Mouse (Mus musculus) left cerebral cortex, postnatal 4 days (tissue): Measurements from ENCODE around the gene Sema3b. TPM values are rescaled to one million over a fixed set of nuclear protein-coding genes. Genes with fewer than 3 reads are reported as not detected.
A peak's percentile ranks its signal among the peaks of the same experiment; 100 is the strongest.

Experiments used
- DNase-seq: peaks from one replicate; pipeline ENCODE4 v3.0.0-alpha.2; 2022
- intact Hi-C: fragments of 180-260 bp; cut with DNase I; formaldehyde crosslinking; loops from one replicate; pipeline ENCODE4 v1.15.1; 2025
- total RNA-seq, 2 experiments: library from RNA; stranded (reverse); gene quantifications; 2 replicates each; pipeline ENCODE4 v1.2.3; 2021

The Sema3b gene
- total RNA-seq, result 1 to 10 TPM; 3.9 to 5.6 TPM

- intact Hi-C loops, result no loop called here
Measured at GRCm38 (mm10) chr9:107608741-107609432, at the start of gene Sema3b. Gene Sema3b (minus strand): TSS chr9:107609229.

GRCm38 (mm10) chr9:107658096-107658495 is 49.1 kb upstream of the Sema3b start:
- no peak for DNase-seq
- intact Hi-C loops, result no loop called here

More at GRCm38 (mm10) chr9:107608741-107609432, at the start of gene Sema3b:
- no peak for DNase-seq

GRCm38 (mm10) chr9:107657144-107657543 is 48.1 kb upstream of the Sema3b start:
- DNase-seq, result no peak
- intact Hi-C loops, result no loop called here

GRCm38 (mm10) chr9:107654585-107654984 is 45.6 kb upstream of the Sema3b start:
- DNase-seq, result no peak
- intact Hi-C loops, result no loop called here

- DNase-seq, result no peak
- intact Hi-C loops, result no loop called here
Measured at GRCm38 (mm10) chr9:107653474-107653873, 44.4 kb upstream of the Sema3b start.

GRCm38 (mm10) chr9:107650708-107651481 is 41.9 kb upstream of the Sema3b start:
- intact Hi-C loops, result no loop called here
- DNase-seq, result peak; percentile 69

- intact Hi-C loops, result no loop called here
Measured at GRCm38 (mm10) chr9:107650225-107650624, 41.2 kb upstream of the Sema3b start.

GRCm38 (mm10) chr9:107648767-107649166 is 39.7 kb upstream of the Sema3b start:
- intact Hi-C loops, result loop anchor here (5.0 kb wide), 1 partner anchor 89 kb away; no protein-coding TSS in a partner anchor
- DNase-seq, result no peak

More at GRCm38 (mm10) chr9:107650225-107650624, 41.2 kb upstream of the Sema3b start:
- no peak for DNase-seq

GRCm38 (mm10) chr9:107646975-107647374 is 37.9 kb upstream of the Sema3b start:
- intact Hi-C loops, result loop anchor here (5.0 kb wide), 1 partner anchor 90 kb away; no protein-coding TSS in a partner anchor
- DNase-seq, result no peak

- intact Hi-C loops, result loop anchor here (2.0 to 5.0 kb wide), 2 partner anchors 43 to 92 kb away; no protein-coding TSS in a partner anchor
- DNase-seq, result peak; percentile 85
Measured at GRCm38 (mm10) chr9:107645577-107645976, 36.5 kb upstream of the Sema3b start.

GRCm38 (mm10) chr9:107645153-107645510 is 36.1 kb upstream of the Sema3b start:
- DNase-seq, result no peak
- intact Hi-C loops, result loop anchor here (2.0 to 5.0 kb wide), 2 partner anchors 42 to 92 kb away; no protein-coding TSS in a partner anchor

GRCm38 (mm10) chr9:107644495-107645152 is 35.6 kb upstream of the Sema3b start:
- intact Hi-C loops, result loop anchor here (2.0 to 5.0 kb wide), 3 partner anchors 33 to 93 kb away; partner anchors contain the start of gene Gnat1
- DNase-seq, result peak; percentile 95

GRCm38 (mm10) chr9:107643544-107644214 is 34.6 kb upstream of the Sema3b start:
- intact Hi-C loops, result loop anchor here (2.0 to 5.0 kb wide), 2 partner anchors 34 to 41 kb away; partner anchors contain the start of gene Gnat1

GRCm38 (mm10) chr9:107641666-107642065 is 32.6 kb upstream of the Sema3b start:
- intact Hi-C loops, result loop anchor here (5.0 kb wide), 1 partner anchor 36 kb away; the partner anchor contains the start of gene Gnat1
- no peak for DNase-seq

More at GRCm38 (mm10) chr9:107643544-107644214, 34.6 kb upstream of the Sema3b start:
- DNase-seq, result no peak

GRCm38 (mm10) chr9:107640257-107640772 is 31.3 kb upstream of the Sema3b start:
- intact Hi-C loops, result loop anchor here (5.0 kb wide), 1 partner anchor 37 kb away; the partner anchor contains the start of gene Gnat1
- DNase-seq, result no peak

- intact Hi-C loops, result no loop called here
- peak; percentile 55 for DNase-seq
Measured at GRCm38 (mm10) chr9:107637070-107637469, 28.0 kb upstream of the Sema3b start.

- DNase-seq, result peak; percentile 94
- intact Hi-C loops, result no loop called here
Measured at GRCm38 (mm10) chr9:107635279-107636028, 26.4 kb upstream of the Sema3b start, which contains the start of gene Gnai2. Gene Gnai2 (minus strand): TSS chr9:107635367.

- intact Hi-C loops, result no loop called here
- no peak for DNase-seq
Measured at GRCm38 (mm10) chr9:107634406-107635278, 25.6 kb upstream of the Sema3b start.
